Mouse (Mus musculus): ENCODE results near the gene Clip2.
A peak's percentile ranks its signal among the peaks of the same experiment; 100 is the strongest.

GRCm38 (mm10) chr5:134491712-134492417 is 60.4 kb downstream of the Clip2 start:
- peak; percentile 82; the same call in 1 of the 2 replicates for TF ChIP-seq CTCF (IDR thresholded peaks at IDR 0.05; ENCODE audit: extremely low read depth, insufficient read depth, insufficient read length, insufficient replicate concordance)
- TF ChIP-seq POLR2A (IDR thresholded peaks at IDR 0.05; ENCODE audit: low read depth, low read length): no peak
